Mouse (Mus musculus): ENCODE measurements around the gene Pde4d. TPM values are rescaled to one million over a fixed set of nuclear protein-coding genes. Genes with fewer than 3 reads are reported as not detected.

Gene Pde4d
- polyA plus RNA-seq, 2 experiments: 11.7 to 17.3 TPM

DNA sequence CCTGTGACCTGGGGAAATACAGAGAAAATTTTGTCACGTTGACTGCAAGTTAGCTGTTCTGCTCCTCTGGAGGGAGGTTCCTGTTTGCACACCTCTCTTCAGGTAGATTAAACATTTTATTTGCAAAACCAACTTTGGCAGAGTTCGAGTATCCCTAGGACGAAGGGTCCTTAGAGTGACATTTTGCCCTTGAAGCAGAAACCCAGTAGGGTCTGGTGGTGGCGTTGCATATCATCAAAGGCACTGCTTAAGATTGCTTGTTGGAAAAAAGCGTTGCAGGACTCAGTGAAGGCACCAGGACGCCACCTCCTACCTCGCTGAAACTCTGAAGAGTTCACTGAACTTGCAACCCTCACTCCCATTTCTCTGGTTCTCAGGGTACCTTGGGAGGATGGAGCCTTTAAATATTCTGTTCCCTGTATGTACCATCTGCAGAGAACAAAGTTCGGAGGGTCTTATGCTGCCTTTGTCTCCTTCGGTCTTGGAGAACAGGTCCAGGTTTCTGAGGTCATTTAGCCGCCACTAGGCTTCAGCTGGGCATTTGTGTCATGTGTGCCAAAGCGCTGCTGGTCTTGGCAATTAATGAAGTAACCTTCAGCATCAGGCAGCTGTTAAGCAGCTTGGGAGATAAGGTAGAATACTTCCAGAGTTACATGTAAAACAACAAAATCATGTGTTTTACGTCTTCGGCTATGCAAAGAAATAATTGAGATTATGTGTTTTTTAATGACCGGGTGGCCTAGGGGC is 1454.2 kb downstream of the Pde4d start:
- peak overlapping the region; percentile 73 for H3K4me3 ChIP-seq (replicated peaks; ENCODE audit: low read length)
- H3K27me3 ChIP-seq (ENCODE audit: control insufficient read depth, insufficient read depth, low read length): no peaks in the 10 kb centered on the region
- H3K4me2 ChIP-seq (replicated peaks; ENCODE audit: low read depth, low read length, severe bottlenecking): peak overlapping the region; percentile 89
- H3K36me3 ChIP-seq (ENCODE audit: control insufficient read depth, insufficient read depth, low read length): no peaks in the 10 kb centered on the region
- peak overlapping the region; percentile 74 for H3K9ac ChIP-seq (ENCODE audit: low read depth, low read length, severe bottlenecking)
- H3K9me3 ChIP-seq (ENCODE audit: control insufficient read depth, low read length): no peaks in the 10 kb centered on the region
- TF ChIP-seq POLR2A (IDR thresholded peaks at IDR 0.05; ENCODE audit: borderline replicate concordance, extremely low read depth, insufficient read depth, insufficient read length): no peak
- ATAC-seq (ENCODE audit: low FRiP score, low read depth) (no peak), DNase-seq (ENCODE audit: low spot score) (no peak)
- no peak overlapping the region for H3K27ac ChIP-seq (replicated peaks; ENCODE audit: low read depth, low read length)
- WGBS: 36% methylated on average over 14 of the region's 14 CpGs
- H3K4me1 ChIP-seq (ENCODE audit: control insufficient read depth, insufficient read depth, low read length): peaks cover 35% of the 10 kb centered on the region

- Histone ChIP-seq H3K4me1 (ENCODE audit: control insufficient read depth, insufficient read depth, low read length) (peaks cover 22% of the 10 kb centered on the region; the same call in 1 of the 2 replicates), H3K4me3 (replicated peaks; ENCODE audit: low read length) (no peak overlapping the region), H3K36me3 (ENCODE audit: control insufficient read depth, insufficient read depth, low read length) (no peaks in the 10 kb centered on the region), H3K27me3 (ENCODE audit: control insufficient read depth, insufficient read depth, low read length) (no peaks in the 10 kb centered on the region), H3K9ac (ENCODE audit: low read depth, low read length, severe bottlenecking) (no peak overlapping the region), H3K27ac (replicated peaks; ENCODE audit: low read depth, low read length) (no peak overlapping the region), H3K4me2 (replicated peaks; ENCODE audit: low read depth, low read length, severe bottlenecking) (no peak overlapping the region), H3K9me3 (ENCODE audit: control insufficient read depth, low read length) (no peaks in the 10 kb centered on the region)
- 59% methylated on average over 4 of the region's 4 CpGs for WGBS
- ATAC-seq (ENCODE audit: low FRiP score, low read depth) (no peak), DNase-seq (ENCODE audit: low spot score) (no peak)
- TF ChIP-seq POLR2A (IDR thresholded peaks at IDR 0.05; ENCODE audit: borderline replicate concordance, extremely low read depth, insufficient read depth, insufficient read length): no peak
Observed at GRCm38 (mm10) chr13:109906342-109906888, 1456.7 kb downstream of the Pde4d start.

- no peaks in the 10 kb centered on the region for H3K36me3 ChIP-seq (ENCODE audit: control insufficient read depth, insufficient read depth, low read length)
- no peak for TF ChIP-seq POLR2A (IDR thresholded peaks at IDR 0.05; ENCODE audit: borderline replicate concordance, extremely low read depth, insufficient read depth, insufficient read length)
- 32% methylated on average over 9 of the region's 9 CpGs for WGBS
- peaks cover 21% of the 10 kb centered on the region; the same call in 1 of the 2 replicates for H3K4me1 ChIP-seq (ENCODE audit: control insufficient read depth, insufficient read depth, low read length)
- ATAC-seq (ENCODE audit: low FRiP score, low read depth) (no peak), DNase-seq (ENCODE audit: low spot score) (peak; percentile 61)
- H3K27ac ChIP-seq (replicated peaks; ENCODE audit: low read depth, low read length): no peak overlapping the region
- no peak overlapping the region for H3K4me3 ChIP-seq (replicated peaks; ENCODE audit: low read length)
- H3K9me3 ChIP-seq (ENCODE audit: control insufficient read depth, low read length): no peaks in the 10 kb centered on the region
- no peaks in the 10 kb centered on the region for H3K27me3 ChIP-seq (ENCODE audit: control insufficient read depth, insufficient read depth, low read length)
- no peak overlapping the region for H3K4me2 ChIP-seq (replicated peaks; ENCODE audit: low read depth, low read length, severe bottlenecking)
- H3K9ac ChIP-seq (ENCODE audit: low read depth, low read length, severe bottlenecking): no peak overlapping the region
Observed at GRCm38 (mm10) chr13:109907634-109908033, 1457.9 kb downstream of the Pde4d start.

GRCm38 (mm10) chr13:109908386-109908785 is 1458.6 kb downstream of the Pde4d start:
- H3K4me1 ChIP-seq (ENCODE audit: control insufficient read depth, insufficient read depth, low read length): peaks cover 21% of the 10 kb centered on the region; the same call in 1 of the 2 replicates
- H3K4me3 ChIP-seq (replicated peaks; ENCODE audit: low read length): no peak overlapping the region
- no peak overlapping the region for H3K27ac ChIP-seq (replicated peaks; ENCODE audit: low read depth, low read length)
- ATAC-seq (ENCODE audit: low FRiP score, low read depth): no peak
- H3K36me3 ChIP-seq (ENCODE audit: control insufficient read depth, insufficient read depth, low read length): no peaks in the 10 kb centered on the region
- H3K9ac ChIP-seq (ENCODE audit: low read depth, low read length, severe bottlenecking): no peak overlapping the region
- H3K27me3 ChIP-seq (ENCODE audit: control insufficient read depth, insufficient read depth, low read length): no peaks in the 10 kb centered on the region
- WGBS: 87% methylated on average over 3 of the region's 3 CpGs
- DNase-seq (ENCODE audit: low spot score): no peak
- no peak for TF ChIP-seq POLR2A (IDR thresholded peaks at IDR 0.05; ENCODE audit: borderline replicate concordance, extremely low read depth, insufficient read depth, insufficient read length)
- no peaks in the 10 kb centered on the region for H3K9me3 ChIP-seq (ENCODE audit: control insufficient read depth, low read length)
- no peak overlapping the region for H3K4me2 ChIP-seq (replicated peaks; ENCODE audit: low read depth, low read length, severe bottlenecking)

DNA sequence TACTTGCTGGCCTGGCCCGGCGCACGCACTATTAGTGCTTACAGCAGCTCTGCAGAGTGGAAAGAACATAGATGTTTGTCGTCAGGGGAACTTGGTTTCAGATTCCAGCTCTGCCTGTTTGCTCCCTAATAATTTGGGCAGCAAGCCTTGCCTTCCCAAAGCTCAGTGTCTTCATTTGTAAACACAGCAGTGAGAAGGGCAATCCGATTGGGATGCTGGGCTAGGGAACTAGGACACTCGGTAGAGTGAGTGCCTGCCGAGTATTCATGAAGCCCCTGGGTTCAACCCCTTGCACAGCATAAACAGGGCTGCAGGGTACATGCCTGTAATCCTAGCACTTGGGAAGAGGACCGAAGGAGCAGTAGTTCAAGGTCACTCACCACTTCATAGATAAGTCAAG is 1459.4 kb downstream of the Pde4d start:
- H3K4me2 ChIP-seq (replicated peaks; ENCODE audit: low read depth, low read length, severe bottlenecking): no peak overlapping the region
- TF ChIP-seq POLR2A (IDR thresholded peaks at IDR 0.05; ENCODE audit: borderline replicate concordance, extremely low read depth, insufficient read depth, insufficient read length): no peak
- H3K4me3 ChIP-seq (replicated peaks; ENCODE audit: low read length): no peak overlapping the region
- H3K9me3 ChIP-seq (ENCODE audit: control insufficient read depth, low read length): no peaks in the 10 kb centered on the region
- DNase-seq (ENCODE audit: low spot score) (no peak), ATAC-seq (ENCODE audit: low FRiP score, low read depth) (no peak)
- no peak overlapping the region for H3K27ac ChIP-seq (replicated peaks; ENCODE audit: low read depth, low read length)
- peaks cover 15% of the 10 kb centered on the region; the same call in 1 of the 2 replicates for H3K4me1 ChIP-seq (ENCODE audit: control insufficient read depth, insufficient read depth, low read length)
- H3K27me3 ChIP-seq (ENCODE audit: control insufficient read depth, insufficient read depth, low read length): no peaks in the 10 kb centered on the region
- H3K36me3 ChIP-seq (ENCODE audit: control insufficient read depth, insufficient read depth, low read length): no peaks in the 10 kb centered on the region
- no peak overlapping the region for H3K9ac ChIP-seq (ENCODE audit: low read depth, low read length, severe bottlenecking)
- WGBS: 68% methylated on average over 8 of the region's 8 CpGs

All from limb, embryonic 14.5 days (tissue).